8 mouse cellular contexts compared by ENCODE assay signal in genomic region chr10:94380662-94381392, GRCm38 (mm10).
DNase-seq lines count a peak whose midpoint lies in the region; TF ChIP-seq lines count a peak whose summit lies in the region.

No protein-coding gene starts in this region.

- H3K79me2 ChIP-seq in myocyte (ENCODE audit: control insufficient read depth, insufficient read depth) = no peaks in the 10 kb centered on the region

- intact Hi-C loops in heart, postnatal 25 days (cut with DNase I) = no loop called here

- H3K27me3 ChIP-seq in myocyte (ENCODE audit: control insufficient read depth, insufficient read depth, insufficient read length) = peaks cover 3% of the 10 kb centered on the region

- no peaks in the 10 kb centered on the region for H3K36me3 ChIP-seq in myocyte (ENCODE audit: control insufficient read depth, insufficient read depth)

- peak; percentile 94 for DNase-seq in heart, adult 11 months
- no peak for DNase-seq in heart, postnatal 25 days (ENCODE audit: low spot score)
- DNase-seq in urinary bladder, postnatal 14 days (ENCODE audit: low spot score) = peak; percentile 33
- no peak for DNase-seq in urinary bladder, adult 2 months (ENCODE audit: low spot score)
- DNase-seq in kidney, postnatal 25 days = peak; percentile 78 to 90
- DNase-seq in heart, adult 9 months (ENCODE audit: low spot score in 2 of 2) = no peak
- no peak for DNase-seq in thymus, postnatal 14 days

- TF ChIP-seq POLR2A in myocyte (IDR thresholded peaks at IDR 0.05; ENCODE audit: insufficient read length, low read depth) = no peak

- H3ac ChIP-seq in myocyte (ENCODE audit: control insufficient read depth, insufficient read length) = no peak overlapping the region

- H3K4me3 ChIP-seq in myocyte = no peak overlapping the region

- peak overlapping the region; percentile 27 for H3K4me2 ChIP-seq in myocyte (ENCODE audit: low read depth)

TF ChIP-seq in myocyte, 11 proteins besides CTCF, POLR2A, EP300 and RAD21:
- TF ChIP-seq TCF12 (IDR thresholded peaks at IDR 0.05; ENCODE audit: insufficient read depth, poor library complexity, severe bottlenecking) (no peak), MYOG (IDR thresholded peaks at IDR 0.05; ENCODE audit: control insufficient read depth in 1 of 3, insufficient read depth in 1 of 3, insufficient read length in 2 of 3, low read depth in 2 of 3) (no peak), SRF (IDR thresholded peaks at IDR 0.05; ENCODE audit: control insufficient read depth, insufficient read length, low read depth) (no peak), MAX (IDR thresholded peaks at IDR 0.05; ENCODE audit: low read depth) (no peak), REST (IDR thresholded peaks at IDR 0.05; ENCODE audit: insufficient read depth, insufficient read length) (no peak), USF1 (IDR thresholded peaks at IDR 0.05; ENCODE audit: low read depth) (no peak), TCF3 (IDR thresholded peaks at IDR 0.05; ENCODE audit: insufficient read length, low read depth) (no peak), MYOD1 (IDR thresholded peaks at IDR 0.05; ENCODE audit: control insufficient read depth in 1 of 3, insufficient read length in 2 of 3, low read depth in 2 of 3) (no peak), CEBPB (IDR thresholded peaks at IDR 0.05; ENCODE audit: insufficient read depth, poor library complexity, severe bottlenecking) (no peak), E2F4 (IDR thresholded peaks at IDR 0.05; ENCODE audit: insufficient read depth) (no peak), POLR2AphosphoS2 (IDR thresholded peaks at IDR 0.05; ENCODE audit: insufficient read length, low read depth) (no peak)

Comparison
In these comparisons a context has a peak if more than half of its experiments do, and no peak if none do; other contexts are left out.
1. DNase-seq: peak in heart, adult 11 months (single experiment), urinary bladder, postnatal 14 days (single experiment) and kidney, postnatal 25 days (2 of 2); none in heart, postnatal 25 days (single experiment), urinary bladder, adult 2 months (single experiment), heart, adult 9 months (0 of 2) and thymus, postnatal 14 days (single experiment).